Mouse (Mus musculus) cerebellum, adult 9-10 months (tissue): ENCODE measurements around the gene Mical3.
"Not testable (repeated sequence)": the region's sequence is repeated elsewhere in the genome, so short reads cannot be mapped to it uniquely, and the experiment has no call there.

Source experiments
- DNase-seq: peaks from one replicate; pipeline ENCODE4 v3.0.0; 2022

Gene Mical3

DNA sequence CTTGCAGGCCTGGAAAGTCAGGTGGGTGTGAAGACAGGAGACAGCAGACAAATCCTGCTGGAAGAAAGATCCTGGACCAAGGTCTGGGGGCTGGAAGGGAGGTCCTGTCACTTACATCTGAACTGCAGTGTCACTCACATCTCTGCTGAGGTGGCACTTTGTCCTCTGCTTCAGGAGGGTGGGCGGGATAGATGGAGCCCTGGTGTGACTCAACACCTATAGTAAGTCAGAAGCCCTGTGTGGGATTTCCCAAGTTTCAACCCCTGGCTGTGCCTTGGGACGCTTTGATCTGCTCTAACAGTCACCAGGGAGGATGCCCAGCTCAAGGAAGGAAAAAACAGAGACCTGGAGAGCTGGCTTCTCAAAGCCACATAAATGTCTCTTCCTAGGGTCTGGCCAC is 203.9 kb downstream of the Mical3 start:
- no peak for DNase-seq

DNA sequence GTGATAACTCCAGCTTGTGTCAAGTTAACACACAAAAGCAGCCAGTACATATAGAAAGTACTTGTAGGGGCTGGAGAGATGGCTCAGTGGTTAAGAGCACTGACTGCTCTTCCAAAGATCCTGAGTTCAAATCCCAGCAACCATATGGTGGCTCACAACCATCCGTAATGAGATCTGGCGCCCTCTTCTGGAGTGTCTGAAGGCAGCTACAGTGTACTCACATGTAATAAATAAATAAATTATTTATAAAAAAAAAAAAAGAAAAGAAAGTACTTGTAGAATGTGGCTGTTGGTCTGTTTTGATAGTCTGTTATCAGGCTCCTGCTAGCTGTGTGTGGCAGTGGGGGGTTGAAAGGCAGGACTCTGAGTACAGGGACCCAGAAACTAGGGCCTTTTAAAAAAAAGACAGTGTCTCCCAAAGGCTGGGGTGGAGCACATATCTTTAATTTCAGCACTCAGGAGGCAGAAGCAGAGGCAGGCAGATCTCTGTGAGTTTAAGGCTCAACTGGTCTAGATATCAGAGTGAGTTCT is 205.9 kb downstream of the Mical3 start:
- DNase-seq = not testable (repeated sequence)

DNA sequence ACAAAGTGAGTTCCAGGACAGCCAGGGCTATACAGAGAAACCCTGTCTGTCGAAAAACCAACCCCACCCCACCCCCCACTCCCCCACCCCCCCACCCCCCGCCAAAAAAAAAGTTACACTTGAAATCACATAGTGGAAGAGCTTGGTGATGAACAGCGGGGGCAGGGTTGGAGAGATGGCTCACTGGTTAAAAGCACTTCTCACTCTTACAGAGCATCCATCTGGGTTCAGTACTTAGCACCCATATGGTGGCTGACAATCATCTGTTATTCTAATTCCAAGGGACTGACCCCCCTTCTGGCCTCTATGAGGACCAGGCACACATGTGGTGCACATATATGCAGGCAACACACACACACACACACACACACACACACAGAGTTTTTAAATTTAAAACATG is 212.8 kb downstream of the Mical3 start:
- DNase-seq = no peak

DNA sequence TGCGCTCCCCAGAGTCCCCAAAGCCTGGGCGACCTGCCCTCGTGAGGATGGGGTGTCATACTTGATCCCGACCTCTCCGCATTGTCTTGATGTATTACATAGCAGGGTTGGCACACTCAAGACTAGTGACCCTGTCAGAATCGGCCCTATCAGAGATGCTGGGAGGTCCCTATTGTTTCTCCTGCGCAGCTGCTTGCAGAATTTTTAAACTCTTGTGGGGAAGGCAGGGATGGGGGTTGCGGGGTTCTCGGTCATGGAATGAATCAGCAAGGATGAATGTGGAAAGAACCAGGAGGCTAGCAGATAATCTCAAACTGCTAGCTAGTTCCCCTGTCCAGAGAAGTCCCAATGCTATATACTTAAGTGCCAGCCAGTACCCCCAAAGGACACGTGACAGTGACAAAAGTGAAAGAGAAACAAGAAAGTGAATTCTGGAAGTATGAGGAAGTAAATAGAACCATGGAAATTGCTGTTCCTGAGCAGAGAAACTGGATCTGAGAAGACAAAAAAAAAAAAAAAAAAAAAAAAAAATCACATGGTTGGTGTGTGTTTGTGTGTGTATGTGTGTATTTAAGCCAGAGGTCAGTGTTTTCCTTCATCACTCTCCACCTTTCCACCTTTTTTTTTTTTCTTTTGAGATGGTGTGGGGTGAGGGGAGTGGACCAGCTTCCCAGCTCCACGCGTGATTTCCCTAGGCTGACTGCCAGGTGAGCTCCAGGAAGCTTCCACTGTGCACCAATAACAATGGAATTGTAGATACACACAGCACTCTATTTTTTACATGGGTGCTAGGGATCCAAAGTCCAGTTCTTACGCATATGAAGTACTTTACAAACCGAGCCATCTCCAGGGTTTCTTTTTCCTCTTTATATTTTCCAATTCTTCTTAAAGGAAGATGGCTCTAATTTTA is 213.6 kb downstream of the Mical3 start:
- not testable (repeated sequence) for DNase-seq

DNA sequence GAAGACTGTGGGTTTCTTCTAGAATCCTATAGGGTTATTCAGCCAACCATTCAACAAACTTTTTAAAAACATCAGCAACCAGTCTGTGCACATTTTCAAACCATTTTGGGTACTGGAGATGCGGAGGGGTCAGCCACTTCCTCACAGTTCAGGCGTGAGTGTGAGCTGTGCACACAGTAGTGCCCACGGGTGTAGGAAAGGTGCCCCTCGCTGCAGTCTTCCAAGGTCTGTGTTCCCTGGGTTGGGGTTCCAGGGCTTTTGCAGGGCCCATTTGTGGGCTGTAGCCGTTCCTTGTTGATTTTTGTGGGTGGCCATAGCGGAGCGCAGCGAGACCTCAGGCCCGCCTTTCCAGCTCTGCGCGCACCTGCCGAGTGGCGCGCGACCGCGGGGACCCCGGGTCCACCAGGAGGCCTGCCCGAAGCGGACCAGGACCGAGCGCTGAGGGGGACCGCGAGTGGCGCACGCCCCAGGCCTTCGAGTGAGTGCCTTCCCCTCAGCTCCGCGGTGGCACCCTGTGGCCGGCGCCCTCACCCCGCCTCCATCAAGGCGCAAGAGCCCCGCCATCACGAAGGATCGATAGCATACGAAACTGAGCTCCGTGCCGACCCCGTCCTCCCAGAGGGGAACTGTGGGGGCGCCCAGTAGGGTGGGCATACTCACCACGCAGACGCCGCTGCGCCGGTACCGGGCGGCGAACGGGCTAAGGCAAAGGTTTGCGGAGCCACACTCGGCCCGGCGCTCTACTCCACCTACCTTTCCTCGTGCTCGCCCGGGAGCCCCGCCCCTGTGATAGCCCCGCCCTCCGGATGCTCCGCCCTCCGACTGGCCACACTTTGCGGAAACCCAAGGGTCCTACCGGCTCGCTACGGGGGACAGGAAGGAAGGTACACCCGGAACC is 214.5 kb downstream of the Mical3 start, which contains the start of gene Bid:
Gene Bid, minus strand, starts transcription at position 780 of the 898 bp plus-strand sequence.
- peak; percentile 30 for DNase-seq

DNA sequence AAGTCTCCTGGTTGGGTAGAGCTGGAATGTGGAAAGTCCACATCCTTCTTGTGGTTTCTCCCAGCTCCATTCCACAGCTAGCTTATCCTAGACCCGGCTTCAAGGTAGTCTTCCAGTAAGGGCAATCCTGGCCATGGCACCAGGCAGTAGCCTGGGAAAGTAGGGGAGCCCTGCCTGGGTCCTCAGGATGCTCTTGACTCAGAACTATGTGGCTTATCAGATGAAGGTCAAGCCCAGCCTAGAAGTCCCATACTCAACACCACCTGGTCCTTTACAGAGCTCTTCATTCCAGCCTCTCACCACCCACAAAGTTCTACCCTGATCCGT is 215.2 kb downstream of the Mical3 start:
- no peak for DNase-seq

DNA sequence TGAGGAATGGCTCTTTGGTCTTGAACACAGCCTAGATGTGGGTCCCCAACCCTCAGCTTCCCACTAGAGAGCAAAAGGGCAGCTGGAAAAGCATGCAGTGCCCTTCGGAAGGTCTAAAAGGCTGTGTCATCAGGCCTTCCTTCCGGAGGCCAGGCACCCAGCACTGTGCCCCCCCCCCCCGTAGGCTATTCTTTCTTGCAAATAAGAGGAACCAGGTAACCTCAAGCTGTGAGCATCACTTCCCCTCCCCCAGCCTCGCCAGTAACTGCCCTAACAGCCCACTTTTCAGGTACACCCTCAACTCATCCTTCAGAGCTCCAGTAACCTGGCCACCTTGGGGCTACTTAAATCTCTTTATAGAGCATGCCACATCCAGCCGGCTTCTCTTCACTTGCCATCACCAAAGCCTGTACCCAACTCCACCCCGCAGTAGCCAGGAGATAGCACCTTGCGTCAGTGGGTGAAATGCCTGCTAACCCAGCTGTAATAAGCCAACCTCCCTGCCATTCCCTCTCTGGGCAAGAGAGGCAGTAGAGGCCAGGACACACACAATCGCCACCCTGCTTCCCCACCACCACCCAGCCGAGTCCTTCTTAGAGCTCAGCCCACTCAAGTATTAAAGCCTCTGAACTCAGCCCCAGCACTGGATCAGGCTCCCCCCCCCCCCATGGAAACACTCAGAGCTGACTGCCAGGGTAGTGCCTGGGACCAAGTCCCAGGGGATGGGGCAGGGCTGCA is 215.7 kb downstream of the Mical3 start:
- DNase-seq = no peak

DNA sequence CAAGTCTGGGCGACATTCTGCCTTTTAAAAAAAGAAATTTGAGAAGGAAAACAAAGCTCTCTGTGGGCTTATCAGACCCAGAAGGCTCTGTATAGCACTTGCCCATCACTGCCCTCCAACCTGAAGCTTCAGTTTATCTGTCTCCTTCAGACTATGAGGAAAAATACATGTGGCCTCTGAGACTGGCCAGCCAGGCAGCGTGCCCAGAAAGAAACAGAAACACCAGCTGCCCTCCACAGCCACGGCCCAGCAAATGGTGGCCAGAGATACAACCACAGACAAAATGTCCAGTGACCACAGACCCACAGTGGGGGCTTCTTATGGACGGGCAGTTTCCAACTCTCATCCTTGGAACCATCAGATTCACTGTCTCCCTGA is 216.3 kb downstream of the Mical3 start:
- no peak for DNase-seq

DNA sequence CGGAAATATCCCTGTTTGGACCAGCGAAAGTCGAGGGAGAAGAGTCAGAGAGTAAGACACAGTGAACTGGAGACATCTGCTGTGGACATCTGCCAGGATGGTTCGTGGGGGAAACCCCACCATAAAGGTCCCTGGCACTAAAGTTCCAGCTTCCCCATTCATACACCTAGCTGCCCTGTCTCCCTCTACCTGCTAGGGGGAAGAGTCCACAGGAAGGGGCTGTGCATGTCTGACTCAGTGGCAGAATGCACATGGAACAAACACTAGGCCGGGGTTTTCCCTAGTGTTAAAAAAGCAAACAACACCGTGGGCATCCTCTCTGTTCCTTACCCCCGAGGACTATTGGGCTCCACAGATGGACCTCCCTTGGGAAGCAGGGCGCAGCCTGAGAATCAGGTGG is 217.0 kb downstream of the Mical3 start:
- DNase-seq = no peak

DNA sequence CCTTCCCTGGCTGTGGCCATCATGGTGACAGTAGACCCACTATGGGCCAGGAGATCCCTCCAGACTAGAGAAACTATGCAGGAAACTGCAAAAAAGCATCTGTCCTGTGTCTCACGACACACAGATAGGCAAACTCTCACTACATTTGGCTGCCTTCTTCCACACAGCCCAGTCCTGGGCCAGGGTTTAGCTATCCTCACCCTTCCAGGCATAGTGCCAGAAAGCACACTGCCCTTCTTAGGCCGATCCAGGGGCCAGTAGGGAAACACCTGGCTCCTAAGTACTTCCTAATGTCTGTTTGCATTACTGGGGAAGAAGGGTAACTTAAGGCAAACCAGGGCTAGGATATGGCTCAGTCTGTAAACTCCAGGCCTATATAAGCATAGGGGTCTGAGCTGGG is 217.9 kb downstream of the Mical3 start:
- no peak for DNase-seq

DNA sequence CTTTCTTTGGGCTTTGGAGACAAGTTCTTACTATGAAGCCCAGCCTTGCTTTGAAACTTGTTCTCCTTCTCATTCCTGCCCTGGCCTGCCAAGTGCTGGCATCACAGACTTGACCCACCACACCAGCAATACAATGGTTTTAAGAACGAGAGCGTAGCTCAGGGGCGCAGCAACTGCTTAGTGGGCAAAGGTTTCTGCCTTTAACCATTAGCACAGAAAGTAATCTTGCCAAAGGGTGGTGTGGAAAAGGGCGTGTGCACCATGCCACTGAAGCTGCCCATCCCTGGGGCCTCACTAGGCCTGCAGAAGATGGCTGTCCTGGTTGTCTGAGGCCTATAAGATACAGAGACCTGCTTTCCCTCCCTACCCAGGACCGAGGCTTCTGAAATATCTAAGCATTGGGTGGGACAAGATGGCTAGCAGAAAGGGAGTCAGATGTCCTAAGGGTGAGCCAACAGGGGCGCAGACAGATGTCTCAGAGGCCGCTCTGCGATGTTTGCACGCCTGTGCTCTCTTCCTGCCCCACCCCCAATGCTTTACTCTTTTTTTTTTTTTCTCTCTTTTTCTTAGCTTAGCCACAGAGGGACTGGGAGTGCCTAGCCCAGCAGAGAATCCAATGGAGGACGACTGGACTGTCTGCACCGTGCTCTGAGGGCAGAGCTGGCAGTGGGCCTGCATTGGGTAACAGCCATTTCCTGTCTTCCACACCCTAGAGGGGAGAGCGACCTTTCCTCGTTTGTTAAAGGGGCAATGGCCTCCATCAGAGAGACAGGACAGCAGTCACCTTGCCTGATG is 219.4 kb downstream of the Mical3 start:
- no peak for DNase-seq

DNA sequence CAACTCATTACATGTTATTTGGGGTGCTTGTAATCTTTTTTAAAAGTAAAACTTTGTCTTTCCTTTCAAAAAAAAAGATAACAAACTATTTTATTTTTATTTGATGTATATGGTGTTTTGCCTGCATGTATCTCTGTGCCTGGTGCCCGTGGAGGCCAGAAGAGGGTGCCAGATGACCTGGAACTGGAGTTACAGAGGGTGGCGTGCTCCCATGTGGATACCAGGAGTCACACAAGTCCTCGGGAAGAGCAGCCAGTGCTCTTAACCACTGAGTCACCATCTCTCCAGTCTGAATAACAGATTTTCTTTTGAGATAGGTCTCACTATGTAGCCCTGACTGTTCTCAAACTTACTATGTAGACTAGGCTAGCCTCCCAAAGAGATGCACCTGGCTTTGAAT is 221.3 kb downstream of the Mical3 start:
- DNase-seq = no peak

DNA sequence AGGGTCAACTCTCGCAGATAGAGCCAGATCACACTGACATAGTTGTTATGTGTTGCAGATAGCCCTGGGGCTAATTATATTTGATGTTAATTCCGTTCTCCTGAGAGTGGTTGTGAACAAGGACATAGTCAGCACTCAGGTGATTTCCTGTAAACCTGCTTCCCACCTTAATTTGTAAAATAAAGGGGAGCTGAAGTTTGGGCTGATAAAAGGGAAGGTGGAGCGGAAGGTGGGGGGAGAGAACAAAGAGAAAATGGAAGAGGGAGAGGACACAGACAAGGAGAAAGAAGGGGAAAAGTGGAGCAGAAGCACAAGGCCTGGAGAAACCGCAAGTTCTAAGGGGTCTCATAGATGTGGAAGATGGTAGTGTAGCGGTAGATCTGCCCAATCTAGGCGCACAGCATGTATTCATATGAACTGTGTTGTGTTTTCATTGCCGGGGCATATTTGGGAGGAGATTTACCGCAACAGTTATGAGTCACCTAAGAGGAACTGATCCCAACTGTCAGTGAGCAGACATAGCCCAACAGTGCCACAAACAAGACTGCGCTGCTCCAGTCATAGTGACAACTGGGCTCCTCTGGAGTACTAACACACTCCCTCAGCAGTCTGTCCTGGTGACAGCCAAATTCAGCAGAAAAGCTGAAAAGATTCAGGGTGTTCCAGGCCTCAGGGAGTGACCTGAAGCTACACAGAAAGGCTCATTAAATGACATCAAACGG is 222.8 kb downstream of the Mical3 start:
- DNase-seq = not testable (repeated sequence)

DNA sequence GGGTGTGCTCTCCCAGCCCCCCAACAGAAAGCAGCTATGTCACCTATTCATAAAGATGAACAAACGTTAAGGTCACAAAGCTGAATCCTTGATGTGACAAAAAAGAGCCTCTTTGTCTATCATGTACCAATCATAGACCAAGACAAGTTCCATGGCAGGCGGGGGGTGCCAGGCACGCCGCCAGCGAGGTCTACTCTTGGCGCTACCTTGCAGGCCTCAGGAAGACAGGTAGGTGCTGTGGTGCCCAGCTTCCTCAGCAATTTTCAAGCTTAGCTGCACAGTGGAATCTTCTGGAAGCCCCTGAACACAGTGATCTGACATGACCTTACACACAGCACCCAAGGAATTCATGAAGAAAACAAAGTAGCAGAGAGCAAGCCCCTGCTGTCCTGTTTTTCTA is 224.3 kb downstream of the Mical3 start:
- no peak for DNase-seq

DNA sequence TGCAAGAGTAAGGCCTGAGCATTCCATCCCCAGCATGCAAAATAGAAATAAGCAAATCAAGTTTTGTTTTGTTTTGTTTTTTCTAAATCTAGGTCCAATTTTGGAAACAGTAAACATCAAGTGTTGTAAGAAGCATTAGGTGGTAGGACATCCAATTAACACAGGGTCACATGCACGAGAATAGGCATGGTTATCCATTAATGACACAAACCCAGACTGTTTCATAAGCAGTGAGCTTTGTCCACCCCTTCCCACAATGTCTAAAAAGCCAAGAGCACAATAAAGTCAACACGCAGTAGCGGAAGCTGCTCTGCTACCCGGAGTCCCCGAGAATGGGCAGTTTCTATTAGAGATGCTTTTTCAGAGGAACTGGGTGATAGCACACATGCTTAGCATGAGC is 225.7 kb downstream of the Mical3 start:
- no peak for DNase-seq

DNA sequence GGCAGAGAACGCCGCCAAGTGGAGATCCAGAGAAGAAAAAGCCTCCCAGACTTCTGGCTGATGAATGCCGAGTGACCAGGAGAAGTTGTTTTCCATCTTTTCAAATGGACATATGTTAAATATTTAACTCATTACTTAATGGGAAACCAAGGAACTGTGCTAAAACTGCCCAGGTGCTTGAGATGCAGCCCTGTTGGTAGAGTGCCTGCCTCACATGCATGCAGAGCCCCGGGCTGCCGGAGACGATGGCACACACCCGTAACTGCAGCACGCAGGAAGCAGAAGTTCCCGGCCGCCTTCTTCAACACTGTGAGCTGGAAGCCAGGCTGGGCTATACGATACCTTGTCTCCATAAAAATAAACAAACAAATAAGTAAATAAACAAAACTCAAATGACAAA is 226.8 kb downstream of the Mical3 start:
- DNase-seq = no peak

DNA sequence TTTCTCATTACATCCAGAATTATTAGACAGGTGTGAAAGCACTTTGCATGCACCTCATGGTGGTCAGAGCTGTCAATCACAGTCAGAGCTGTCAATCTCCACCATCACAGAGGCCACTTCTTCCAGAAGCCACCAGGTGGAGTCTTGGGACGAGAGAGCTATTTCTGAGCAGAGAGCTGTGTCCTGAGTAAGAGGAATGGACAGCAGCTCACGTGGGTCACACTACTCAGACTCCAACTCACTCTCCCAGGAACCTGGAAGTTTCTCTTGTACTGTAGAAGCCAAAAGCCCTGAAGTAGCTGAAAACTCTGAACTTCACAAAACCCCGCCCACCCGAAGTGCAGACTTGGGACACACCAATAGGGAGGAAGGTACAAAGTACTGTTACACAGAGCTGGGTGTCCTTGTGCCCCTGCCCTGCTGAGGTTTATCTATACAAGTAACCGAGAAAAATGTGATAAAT is 227.3 kb downstream of the Mical3 start:
- no peak for DNase-seq

DNA sequence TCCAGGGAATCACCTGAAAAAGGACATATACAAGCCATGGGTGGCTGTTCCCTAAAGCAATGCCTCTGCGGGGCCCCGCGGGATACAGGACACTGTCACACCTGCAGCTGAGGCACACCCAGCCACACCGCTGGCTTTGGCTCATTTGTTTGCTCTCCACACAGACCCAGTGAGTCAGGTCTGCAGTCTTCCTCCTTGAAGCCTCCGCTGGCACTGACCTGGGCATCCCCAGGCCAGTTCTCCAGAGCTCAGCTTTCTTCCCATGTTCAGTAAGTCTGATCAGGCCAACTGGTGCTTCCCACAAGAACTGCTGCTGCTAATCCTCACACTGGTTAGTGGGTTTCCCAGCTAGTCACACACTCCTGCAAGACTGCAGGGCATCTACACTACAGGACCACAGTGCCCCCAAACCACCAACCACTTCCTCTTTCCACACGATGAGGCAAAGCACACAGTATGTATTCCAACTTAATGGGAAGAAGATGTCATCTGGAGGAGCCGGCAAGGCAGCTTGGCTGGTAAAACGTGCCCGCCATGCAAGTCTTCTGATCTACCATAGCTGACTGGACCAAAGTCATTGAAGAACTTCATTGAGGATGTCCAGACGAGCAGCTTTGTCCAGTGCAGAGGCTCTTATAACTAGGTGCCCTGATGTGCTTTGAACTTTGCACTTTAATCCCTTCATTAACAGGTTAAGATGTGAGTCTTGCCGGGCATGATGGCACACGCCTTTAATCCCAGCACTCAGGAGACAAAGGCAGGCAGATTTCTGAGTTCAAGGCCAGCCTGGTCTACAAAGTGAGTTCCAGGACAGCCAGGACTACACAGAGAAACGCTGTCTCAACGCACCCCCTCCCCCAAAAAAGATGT is 228.8 kb downstream of the Mical3 start:
- no peak for DNase-seq

DNA sequence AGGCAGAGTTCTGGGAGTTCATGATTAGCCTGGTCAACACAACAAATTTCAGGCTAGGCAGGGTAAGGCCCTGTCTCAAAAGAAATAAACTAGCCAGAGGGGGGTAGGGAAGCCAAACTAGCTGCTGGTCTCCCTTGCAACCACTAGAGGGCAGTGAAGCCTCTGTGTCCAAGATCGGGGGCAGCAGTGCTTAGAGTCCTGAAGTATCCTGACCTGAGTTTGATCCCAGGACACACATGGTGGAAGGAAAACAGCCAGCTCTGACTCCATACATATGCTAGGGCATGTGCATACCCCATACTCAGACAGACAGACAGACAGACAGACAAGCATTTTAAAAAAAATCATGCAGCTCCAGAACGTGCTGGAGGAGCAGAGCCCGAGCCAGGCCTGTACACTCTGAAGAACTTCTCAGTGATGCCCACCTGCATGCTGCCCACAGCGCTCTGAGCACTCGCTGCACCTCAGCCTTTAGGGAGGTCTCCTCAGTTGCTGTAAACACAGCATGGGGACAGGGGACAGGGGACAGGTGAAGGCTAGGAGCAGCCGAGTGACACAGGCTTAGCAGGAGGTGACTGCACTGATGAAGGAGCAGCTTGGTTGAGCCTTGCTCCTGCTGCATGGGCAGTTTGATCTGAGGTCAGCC is 232.5 kb downstream of the Mical3 start:
- peak; percentile 45 for DNase-seq

DNA sequence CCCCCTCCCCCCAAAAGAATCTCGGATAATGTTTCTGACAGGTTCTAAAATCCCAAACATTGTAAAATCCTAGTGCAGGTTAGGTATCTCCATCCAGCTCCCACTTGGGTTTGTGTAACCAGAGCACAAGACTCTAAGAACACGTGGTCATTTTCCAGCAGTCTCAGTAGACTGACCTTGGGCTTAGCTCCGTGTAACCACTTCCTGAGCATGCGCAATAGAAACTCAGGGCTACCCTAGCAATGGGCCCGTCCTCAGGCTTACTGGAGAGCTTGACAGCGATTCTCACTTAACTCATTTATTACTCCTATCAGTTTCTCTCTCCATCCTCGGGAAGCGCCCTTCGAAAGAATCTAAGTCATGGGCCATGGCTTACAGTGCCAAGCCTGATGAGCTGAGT is 236.3 kb downstream of the Mical3 start:
- no peak for DNase-seq
